Mouse (Mus musculus): ENCODE measurements around the gene Tbcb. TPM values are rescaled to one million over a fixed set of nuclear protein-coding genes. Genes with fewer than 3 reads are reported as not detected.

Tbcb gene
- polyA plus RNA-seq, 1 experiment from 2014 or later = 220 TPM

DNA sequence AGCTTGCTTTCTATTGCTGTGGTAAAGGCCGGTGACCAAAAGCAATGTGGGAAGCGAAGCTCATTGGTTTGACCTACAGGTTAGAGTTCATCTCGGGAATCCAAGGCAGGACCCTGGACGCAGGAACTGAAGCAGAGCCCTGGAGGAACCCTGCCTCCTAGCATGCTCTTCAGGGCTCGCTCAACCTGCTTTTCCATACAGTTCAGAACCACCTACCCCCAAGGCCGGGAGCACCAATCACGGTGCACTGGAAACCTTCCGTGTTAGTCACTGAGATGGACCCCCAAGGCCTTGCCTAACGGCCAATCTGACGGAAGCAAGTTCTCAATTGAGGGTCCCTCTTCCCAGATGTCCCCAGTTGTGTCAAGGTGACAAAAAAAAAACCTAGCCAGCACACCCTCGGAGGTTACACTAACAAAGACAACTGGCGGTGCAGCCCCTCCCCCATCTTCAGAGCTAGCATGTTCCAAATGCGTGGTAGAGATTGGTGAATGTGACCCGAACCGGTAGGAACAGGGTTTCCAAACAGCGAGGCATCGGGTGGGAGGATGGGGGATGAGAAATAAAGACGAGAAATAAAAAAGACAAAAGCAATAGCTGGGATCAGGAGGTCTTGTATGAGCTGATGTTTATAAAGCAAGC is 32.5 kb downstream of the Tbcb start:
- no peak overlapping the region for H3K4me3 ChIP-seq
- H3K4me2 ChIP-seq (replicated peaks) = no peak overlapping the region
- H3K27ac ChIP-seq = no peak overlapping the region
- H3K4me1 ChIP-seq = peaks cover 41% of the 10 kb centered on the region
- no peaks in the 10 kb centered on the region for H3K9me3 ChIP-seq
- H3K27me3 ChIP-seq = no peaks in the 10 kb centered on the region
- no peak for ATAC-seq (ENCODE audit: low FRiP score, low read depth)
- no peaks in the 10 kb centered on the region for H3K36me3 ChIP-seq
- no peak overlapping the region for H3K9ac ChIP-seq
- WGBS = 71% methylated on average over 18 of the region's 18 CpGs

DNA sequence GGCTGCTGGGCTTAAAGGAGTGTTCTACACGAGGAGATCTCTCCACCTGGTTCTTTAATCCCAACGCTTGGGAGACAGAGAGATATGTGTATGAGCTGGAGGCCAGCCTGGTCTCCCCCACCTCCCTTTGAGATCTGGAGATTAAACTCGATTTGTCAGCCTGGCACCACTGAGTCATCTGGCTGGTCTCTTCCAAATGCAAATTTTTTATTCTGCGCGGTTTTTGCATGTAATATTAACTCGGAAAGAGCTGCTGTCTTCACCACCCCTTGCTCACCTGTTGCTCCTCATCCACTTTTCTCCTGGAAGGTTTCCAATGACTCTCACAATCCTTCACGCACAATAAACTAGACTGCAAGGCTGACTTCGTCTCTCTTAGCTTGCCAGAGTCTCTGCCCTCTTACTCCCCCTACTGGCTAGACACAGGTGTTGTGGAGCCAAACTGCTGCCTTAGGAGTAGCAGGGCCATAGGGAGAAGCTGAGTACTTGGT is 33.5 kb downstream of the Tbcb start, which contains the start of gene Capns1:
Gene Capns1 (minus strand): TSS at position 331 of the 491 bp plus-strand sequence.
- H3K27me3 ChIP-seq = no peaks in the 10 kb centered on the region
- ATAC-seq (ENCODE audit: low FRiP score, low read depth) = no peak
- WGBS = 9% methylated on average over 8 of the region's 8 CpGs
- no peak within 1 kb of the TSS for H3K9ac ChIP-seq
- no peaks in the 10 kb centered on the region for H3K36me3 ChIP-seq
- peak within 1 kb of the TSS; percentile 6; the same call in 1 of the 2 replicates for H3K4me3 ChIP-seq
- H3K27ac ChIP-seq = peak within 1 kb of the TSS; percentile 44; the same call in 1 of the 2 replicates
- no peaks in the 10 kb centered on the region for H3K9me3 ChIP-seq
- peaks cover 42% of the 10 kb centered on the region for H3K4me1 ChIP-seq
- H3K4me2 ChIP-seq (replicated peaks) = peak within 1 kb of the TSS; percentile 49

DNA sequence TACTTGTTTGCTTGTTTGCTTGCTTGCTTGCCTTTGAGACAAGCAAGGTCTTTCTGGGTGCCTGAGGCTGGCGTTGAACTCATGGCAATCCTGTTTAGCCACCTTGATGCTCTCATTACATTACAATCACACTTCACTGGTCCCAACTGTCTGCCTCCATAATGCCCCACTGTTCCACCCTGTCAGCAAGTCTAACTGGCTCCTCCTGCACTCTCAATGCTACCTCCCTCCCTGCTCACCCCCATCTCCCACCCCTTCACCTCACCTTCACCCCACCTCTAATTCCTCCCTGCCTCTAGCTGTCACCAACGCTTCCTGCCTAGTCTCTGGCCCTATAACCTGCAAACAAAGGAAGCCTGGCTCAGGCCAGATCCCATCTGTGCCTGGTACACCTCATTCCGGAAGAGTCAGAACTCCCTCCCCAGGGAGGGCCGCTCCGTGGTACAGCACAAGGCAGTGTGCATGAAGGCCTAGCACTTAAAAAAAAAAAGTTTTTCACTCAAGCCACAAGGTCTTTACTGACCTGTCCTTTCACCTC is 34.4 kb downstream of the Tbcb start:
- WGBS = 63% methylated on average over 5 of the region's 5 CpGs
- H3K4me1 ChIP-seq = peaks cover 51% of the 10 kb centered on the region
- no peaks in the 10 kb centered on the region for H3K36me3 ChIP-seq
- H3K27ac ChIP-seq = no peak overlapping the region; the same call in 1 of the 2 replicates
- no peak for ATAC-seq (ENCODE audit: low FRiP score, low read depth)
- no peak overlapping the region for H3K9ac ChIP-seq
- no peak overlapping the region for H3K4me3 ChIP-seq
- H3K4me2 ChIP-seq (replicated peaks) = no peak overlapping the region
- no peaks in the 10 kb centered on the region for H3K9me3 ChIP-seq
- H3K27me3 ChIP-seq = no peaks in the 10 kb centered on the region

DNA sequence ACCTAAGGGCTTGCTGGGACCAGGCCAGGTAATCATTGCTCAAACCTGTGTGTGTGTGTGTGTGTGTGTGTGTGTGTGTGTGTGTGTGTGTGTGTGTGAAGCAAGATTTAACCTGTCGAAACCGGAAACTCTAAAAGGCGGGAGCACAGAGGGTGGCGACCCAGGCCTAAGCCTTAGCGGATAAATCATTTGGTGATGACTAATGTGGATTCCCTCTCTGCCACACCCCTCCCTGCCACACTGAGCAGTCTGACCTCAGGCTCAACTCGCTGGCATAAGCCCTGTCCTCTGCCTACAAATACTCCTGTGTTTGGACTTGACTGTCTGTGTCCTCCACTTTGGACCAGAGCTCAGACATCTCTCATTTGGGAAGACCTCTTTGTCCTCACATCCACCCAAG is 35.9 kb downstream of the Tbcb start:
- H3K36me3 ChIP-seq = peaks cover 13% of the 10 kb centered on the region
- H3K4me2 ChIP-seq (replicated peaks) = no peak overlapping the region
- ATAC-seq (ENCODE audit: low FRiP score, low read depth) = no peak
- no peaks in the 10 kb centered on the region for H3K9me3 ChIP-seq
- H3K4me3 ChIP-seq = no peak overlapping the region
- 72% methylated on average over 3 of the region's 6 CpGs for WGBS
- H3K4me1 ChIP-seq = peaks cover 48% of the 10 kb centered on the region
- H3K27ac ChIP-seq = no peak overlapping the region
- H3K9ac ChIP-seq = no peak overlapping the region
- H3K27me3 ChIP-seq = no peaks in the 10 kb centered on the region

DNA sequence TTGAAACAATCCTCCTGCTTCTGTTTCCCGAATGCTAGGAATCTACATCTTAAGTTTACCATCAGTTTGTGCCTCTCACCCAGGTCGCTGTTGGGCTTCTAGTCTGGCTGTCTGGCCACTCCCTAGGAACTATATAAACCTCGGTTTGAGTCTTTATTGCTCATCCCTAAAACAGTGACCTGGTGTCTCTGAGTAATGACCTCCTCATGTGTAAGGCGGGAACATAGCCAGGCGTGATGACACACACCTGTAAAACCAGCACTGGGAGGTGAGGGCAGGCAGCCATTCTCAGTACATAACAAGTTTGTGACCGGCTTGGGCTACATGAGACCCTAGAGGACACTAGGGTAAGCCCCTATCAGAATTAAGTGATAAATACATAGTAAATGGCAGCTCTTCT is 36.6 kb downstream of the Tbcb start:
- no peak overlapping the region for H3K27ac ChIP-seq
- H3K9me3 ChIP-seq = no peaks in the 10 kb centered on the region
- peak overlapping the region; percentile 75 for H3K4me2 ChIP-seq (replicated peaks)
- H3K36me3 ChIP-seq = peaks cover 20% of the 10 kb centered on the region
- H3K9ac ChIP-seq = no peak overlapping the region
- no peak for ATAC-seq (ENCODE audit: low FRiP score, low read depth)
- no peak overlapping the region for H3K4me3 ChIP-seq
- 64% methylated on average over 6 of the region's 6 CpGs for WGBS
- no peaks in the 10 kb centered on the region for H3K27me3 ChIP-seq
- H3K4me1 ChIP-seq = peaks cover 44% of the 10 kb centered on the region

DNA sequence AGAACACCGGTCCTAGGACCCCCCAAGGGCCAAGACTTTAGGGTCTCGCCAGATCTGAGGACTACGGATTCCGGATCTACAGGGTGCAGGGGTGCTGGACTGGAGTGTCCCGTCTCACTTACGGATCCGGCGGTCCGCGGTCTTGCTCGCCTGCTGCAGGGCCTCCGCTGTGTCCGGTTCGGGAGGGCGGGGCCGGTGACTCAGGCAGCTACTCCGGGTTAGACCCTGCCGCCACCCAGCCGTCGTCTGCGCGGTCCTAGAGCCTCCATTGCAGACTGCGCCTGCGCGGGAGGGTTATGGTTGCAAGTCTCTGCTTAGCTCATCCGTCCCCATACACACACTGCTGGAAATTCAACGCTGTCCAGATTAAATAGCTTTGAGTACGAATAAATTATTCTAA is 37.2 kb downstream of the Tbcb start:
- peak; percentile 89 for ATAC-seq (ENCODE audit: low FRiP score, low read depth)

DNA sequence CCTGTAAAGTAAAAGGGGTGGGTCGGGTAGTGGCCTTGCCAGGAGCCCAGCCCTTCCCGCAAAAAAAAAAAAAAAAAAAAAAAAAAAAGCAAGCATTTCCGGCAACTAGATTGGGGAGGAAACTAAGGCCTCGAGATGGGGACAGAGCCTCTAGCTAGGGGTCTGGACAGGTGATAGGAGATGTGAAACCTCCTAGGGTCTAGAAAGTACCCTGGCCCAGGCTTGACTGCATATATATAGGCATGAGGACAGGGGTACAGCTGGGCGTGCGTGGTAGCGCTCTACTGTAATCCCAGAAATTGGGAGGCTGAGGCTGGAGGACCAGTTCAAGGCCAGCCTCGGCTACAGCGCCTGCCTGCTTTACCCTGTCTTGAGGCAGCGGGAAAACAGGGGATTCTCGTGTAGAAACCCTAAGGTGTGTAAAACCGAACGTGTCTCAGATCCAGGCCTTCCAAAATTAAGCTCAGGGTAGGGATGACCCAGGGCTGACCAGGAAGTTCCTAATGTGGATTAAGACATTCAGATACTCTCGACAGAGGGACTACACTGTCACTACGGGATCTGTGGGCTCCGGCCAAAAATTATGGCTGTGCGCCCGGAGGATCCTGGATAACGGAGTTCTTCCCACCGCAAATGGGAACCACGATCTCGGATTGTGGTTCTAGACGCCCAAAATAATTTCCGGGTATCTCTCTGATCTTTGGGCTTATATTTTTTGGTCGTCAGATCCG is 37.8 kb downstream of the Tbcb start:
- Histone ChIP-seq H3K27me3 (no peaks in the 10 kb centered on the region), H3K36me3 (peaks cover 30% of the 10 kb centered on the region), H3K9ac (peak overlapping the region; percentile 76), H3K4me2 (replicated peaks) (peak overlapping the region; percentile 75), H3K4me1 (peaks cover 32% of the 10 kb centered on the region), H3K4me3 (peak overlapping the region; percentile 72), H3K9me3 (no peaks in the 10 kb centered on the region), H3K27ac (peak overlapping the region; percentile 85)
- ATAC-seq (ENCODE audit: low FRiP score, low read depth) = peak; percentile 28; the same call in 1 of the 2 replicates
- 0% methylated on average over 26 of the region's 26 CpGs for WGBS

More for the DNA sequence above, 37.2 kb downstream of the Tbcb start:
- H3K4me2 ChIP-seq (replicated peaks) = peak overlapping the region; percentile 75
- peaks cover 25% of the 10 kb centered on the region for H3K36me3 ChIP-seq
- peak overlapping the region; percentile 72 for H3K4me3 ChIP-seq
- peak overlapping the region; percentile 76 for H3K9ac ChIP-seq
- no peaks in the 10 kb centered on the region for H3K9me3 ChIP-seq
- peaks cover 38% of the 10 kb centered on the region for H3K4me1 ChIP-seq
- WGBS = under 1% methylated on average over 28 of the region's 28 CpGs
- peak overlapping the region; percentile 85 for H3K27ac ChIP-seq
- H3K27me3 ChIP-seq = no peaks in the 10 kb centered on the region

DNA sequence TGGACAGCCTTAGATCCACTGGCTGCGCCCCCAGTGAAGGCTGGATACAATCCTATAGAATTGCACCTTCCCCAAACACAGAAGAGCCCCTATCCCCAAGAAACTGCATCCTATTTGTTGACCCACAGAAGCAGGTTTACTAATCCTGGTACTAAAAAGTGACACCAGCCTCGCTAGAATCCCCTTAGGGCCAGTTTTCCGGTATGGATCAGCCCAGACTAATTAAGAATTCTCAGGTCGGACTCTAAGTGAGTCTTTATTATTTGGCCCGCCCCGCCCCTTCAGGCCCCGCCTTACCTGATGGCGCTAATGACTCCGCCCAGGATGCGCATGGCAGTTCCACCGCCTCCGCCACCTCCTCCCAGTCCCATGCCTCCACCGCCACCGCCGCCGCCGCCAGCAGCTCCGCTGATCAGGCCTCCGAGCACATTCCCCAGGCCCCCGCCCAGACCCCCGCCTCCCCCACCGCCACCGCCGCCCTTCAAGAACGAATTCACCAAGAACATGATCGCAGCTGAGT is 38.4 kb downstream of the Tbcb start:
- Histone ChIP-seq H3K36me3 (peaks cover 36% of the 10 kb centered on the region), H3K4me1 (peaks cover 30% of the 10 kb centered on the region), H3K4me3 (peak overlapping the region; percentile 72), H3K9me3 (no peaks in the 10 kb centered on the region), H3K27me3 (no peaks in the 10 kb centered on the region), H3K9ac (peak overlapping the region; percentile 76), H3K27ac (peak overlapping the region; percentile 85; the same call in 1 of the 2 replicates), H3K4me2 (replicated peaks) (peak overlapping the region; percentile 75)
- under 1% methylated on average over 26 of the region's 26 CpGs for WGBS
- peak; percentile 51 for ATAC-seq (ENCODE audit: low FRiP score, low read depth)

DNA sequence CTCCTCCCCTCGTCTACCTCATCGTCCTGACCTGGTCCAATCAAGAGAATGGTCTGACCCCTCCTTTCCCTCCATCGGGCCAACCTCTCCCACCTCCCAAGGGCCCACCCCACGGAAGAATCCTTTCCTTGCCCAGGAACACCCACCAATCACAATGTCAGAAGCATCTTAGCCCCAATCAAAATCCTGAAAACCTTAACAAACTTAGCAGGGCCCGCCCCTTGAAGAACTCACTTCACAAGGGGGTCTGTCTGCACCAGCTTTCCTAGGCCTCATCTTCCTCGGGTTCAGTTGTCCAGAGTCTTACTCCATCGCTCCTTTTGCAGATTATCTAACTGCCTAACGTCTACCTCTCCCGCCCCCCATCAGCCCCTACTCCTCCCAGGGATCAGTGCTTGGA is 39.1 kb downstream of the Tbcb start:
- WGBS = 18% methylated on average over 9 of the region's 9 CpGs
- peak overlapping the region; percentile 76 for H3K9ac ChIP-seq
- peak overlapping the region; percentile 75 for H3K4me2 ChIP-seq (replicated peaks)
- peak overlapping the region; percentile 72 for H3K4me3 ChIP-seq
- H3K27me3 ChIP-seq = no peaks in the 10 kb centered on the region
- H3K4me1 ChIP-seq = peaks cover 26% of the 10 kb centered on the region
- no peaks in the 10 kb centered on the region for H3K9me3 ChIP-seq
- ATAC-seq (ENCODE audit: low FRiP score, low read depth) = no peak
- peaks cover 42% of the 10 kb centered on the region for H3K36me3 ChIP-seq
- no peak overlapping the region for H3K27ac ChIP-seq

DNA sequence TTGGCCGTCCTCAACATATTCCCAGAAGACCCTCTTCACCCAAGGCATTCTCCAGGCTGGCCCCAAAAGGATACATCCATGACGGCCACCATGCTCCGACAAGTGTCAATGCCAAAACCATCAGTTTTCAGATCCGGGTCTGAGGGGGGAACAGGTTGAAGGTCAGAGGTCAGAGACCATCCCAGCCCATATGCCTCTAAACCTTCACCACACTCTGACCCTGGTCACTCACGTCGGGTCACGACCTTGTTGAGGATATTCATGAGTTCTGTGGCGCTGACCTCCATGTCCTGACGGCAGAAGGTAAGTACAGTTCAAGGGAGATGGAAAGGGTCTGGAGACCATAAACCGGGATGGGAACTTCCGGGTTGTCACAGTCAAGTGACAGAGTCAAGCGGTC is 40.0 kb downstream of the Tbcb start:
- Histone ChIP-seq H3K4me3 (no peak overlapping the region), H3K27ac (no peak overlapping the region), H3K27me3 (no peaks in the 10 kb centered on the region), H3K9ac (no peak overlapping the region), H3K36me3 (peaks cover 52% of the 10 kb centered on the region), H3K4me2 (replicated peaks) (peak overlapping the region; percentile 75), H3K9me3 (no peaks in the 10 kb centered on the region), H3K4me1 (peaks cover 19% of the 10 kb centered on the region)
- WGBS = 90% methylated on average over 12 of the region's 12 CpGs
- no peak for ATAC-seq (ENCODE audit: low FRiP score, low read depth)

DNA sequence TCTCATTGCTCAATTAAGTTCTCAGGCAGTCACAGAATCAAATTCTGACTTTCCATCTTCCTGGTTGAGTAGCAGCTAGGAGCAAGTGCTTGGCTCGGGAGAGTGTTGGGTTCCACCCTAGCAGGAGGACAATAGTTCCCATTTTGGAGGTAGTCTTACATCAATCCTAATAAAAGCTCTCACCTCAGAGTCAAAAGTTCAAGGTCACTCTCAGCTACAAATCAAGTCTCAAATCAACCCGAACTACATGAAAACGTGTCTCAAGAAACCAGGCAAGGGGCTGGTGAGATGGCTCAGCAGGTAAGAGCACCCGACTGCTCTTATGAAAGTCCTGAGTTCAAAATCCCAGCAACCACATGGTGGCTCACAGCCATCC is 43.0 kb downstream of the Tbcb start:
- no peaks in the 10 kb centered on the region for H3K9me3 ChIP-seq
- no peak for ATAC-seq (ENCODE audit: low FRiP score, low read depth)
- 80% methylated on average over 4 of the region's 4 CpGs for WGBS
- no peak overlapping the region for H3K4me2 ChIP-seq (replicated peaks)
- no peak overlapping the region for H3K4me3 ChIP-seq
- H3K27ac ChIP-seq = no peak overlapping the region
- peaks cover 73% of the 10 kb centered on the region for H3K36me3 ChIP-seq
- no peak overlapping the region for H3K9ac ChIP-seq
- H3K4me1 ChIP-seq = peaks cover 17% of the 10 kb centered on the region
- H3K27me3 ChIP-seq = no peaks in the 10 kb centered on the region

All from limb, embryonic 13.5 days (tissue).